Mouse (Mus musculus): Measurements from ENCODE around the gene Svbp.

- TF ChIP-seq CTCF (IDR thresholded peaks at IDR 0.05; ENCODE audit: low read depth) (no peak), EP300 (optimal IDR thresholded peaks at IDR 0.05) (no peak)
These were observed 37.5 kb downstream of the Svbp start, which contains the start of the genes AU022252 and P3h1 for GRCm38 (mm10) chr4:119232410-119233255.
